Mouse (Mus musculus) heart, adult 2 months (tissue): ENCODE data around the gene Spsb1.

Source experiments
- CTCF ChIP-seq: fragments of 200-600 bp; IDR thresholded peaks from 2 replicates; pipeline ENCODE4 v1.8.1; 2022; ENCODE audit warnings: antibody characterized with exemption, mild to moderate bottlenecking, moderate library complexity
- EP300 ChIP-seq: fragments of 200-500 bp; IDR thresholded peaks from 2 replicates; pipeline ENCODE4 v1.6.1; 2011; ENCODE audit warnings: low read depth, low read length, control low read depth; ENCODE audit not compliant: insufficient read depth

GRCm38 (mm10) chr4:149977801-149978544 lies 23.1 kb upstream of the Spsb1 start:
- no peak for TF ChIP-seq EP300
- no peak for TF ChIP-seq CTCF
